8 mouse cellular contexts compared by ENCODE assay signal in genomic region chr17:32099943-32100586, GRCm38 (mm10).
DNase-seq lines count a peak whose midpoint lies in the region; ATAC-seq lines count a peak whose summit lies in the region.

No protein-coding gene starts in this region.

- peak; percentile 79 for DNase-seq in ovary, postnatal 36 days (ENCODE audit: low spot score)
- DNase-seq in ovary, postnatal 10 days (ENCODE audit: low spot score), result no peak
- DNase-seq in embryonic facial prominence, embryonic 11.5 days (ENCODE audit: low spot score), result peak; percentile 76
- peak; percentile 88 to 95 for DNase-seq in kidney, postnatal 25 days
- DNase-seq in spleen, postnatal 36 days (ENCODE audit: low spot score in 2 of 2), result peak; percentile 58
- no peak for DNase-seq in layer of hippocampus, postnatal 36 days

- H3K9me3 ChIP-seq in embryonic facial prominence, embryonic 11.5 days (replicated peaks; ENCODE audit: control insufficient read depth, low read length), result no peaks in the 10 kb centered on the region
- no peaks in the 10 kb centered on the region for H3K9me3 ChIP-seq in heart, embryonic 16.5 days (replicated peaks; ENCODE audit: control insufficient read depth, low read length)
- peaks cover 16% of the 10 kb centered on the region for H3K9me3 ChIP-seq in megakaryocyte, embryonic 14.5 days

- H3K4me3 ChIP-seq in embryonic facial prominence, embryonic 11.5 days (ENCODE audit: low read depth, low read length), result peak overlapping the region; percentile 46
- peak overlapping the region; percentile 56 for H3K4me3 ChIP-seq in heart, embryonic 16.5 days (ENCODE audit: low read length)
- H3K4me3 ChIP-seq in megakaryocyte, embryonic 14.5 days (replicated peaks), result peak overlapping the region; percentile 66

- under 1% methylated on average over 44 of the region's 44 CpGs for WGBS in embryonic facial prominence, embryonic 11.5 days
- WGBS in heart, embryonic 16.5 days, result 2% methylated on average over 44 of the region's 44 CpGs

- H3K4me2 ChIP-seq in embryonic facial prominence, embryonic 11.5 days (ENCODE audit: low read depth, low read length), result peak overlapping the region; percentile 88
- H3K4me2 ChIP-seq in heart, embryonic 16.5 days (ENCODE audit: low read depth, low read length), result peak overlapping the region; percentile 78

- peaks cover 10% of the 10 kb centered on the region for H3K27me3 ChIP-seq in embryonic facial prominence, embryonic 11.5 days (ENCODE audit: control insufficient read depth, insufficient read depth, low read length)
- peaks cover 9% of the 10 kb centered on the region for H3K27me3 ChIP-seq in heart, embryonic 16.5 days (ENCODE audit: control insufficient read depth, insufficient read depth, low read length)
- H3K27me3 ChIP-seq in megakaryocyte, embryonic 14.5 days (replicated peaks), result no peaks in the 10 kb centered on the region

- H3K27ac ChIP-seq in embryonic facial prominence, embryonic 11.5 days (replicated peaks; ENCODE audit: low read depth, low read length), result no peak overlapping the region
- H3K27ac ChIP-seq in heart, embryonic 16.5 days (ENCODE audit: low read length), result no peak overlapping the region

- peak overlapping the region; percentile 59 for H3K9ac ChIP-seq in embryonic facial prominence, embryonic 11.5 days (replicated peaks; ENCODE audit: low read length)
- H3K9ac ChIP-seq in heart, embryonic 16.5 days (ENCODE audit: low read length), result peak overlapping the region; percentile 67

- ATAC-seq in embryonic facial prominence, embryonic 11.5 days (replicated peaks; ENCODE audit: insufficient number of reproducible peaks, low FRiP score, low TSS enrichment, low read depth), result peak; percentile 82
- ATAC-seq in heart, embryonic 16.5 days (replicated peaks; ENCODE audit: extremely low read depth, insufficient read depth, low FRiP score), result peak; percentile 75

- H3K36me3 ChIP-seq in embryonic facial prominence, embryonic 11.5 days (replicated peaks; ENCODE audit: control insufficient read depth, insufficient read depth, low read depth, low read length), result no peaks in the 10 kb centered on the region
- no peaks in the 10 kb centered on the region for H3K36me3 ChIP-seq in heart, embryonic 16.5 days (ENCODE audit: control insufficient read depth, insufficient read depth)
- H3K36me3 ChIP-seq in megakaryocyte, embryonic 14.5 days (replicated peaks; ENCODE audit: low read length), result peaks cover 14% of the 10 kb centered on the region

- H3K4me1 ChIP-seq in embryonic facial prominence, embryonic 11.5 days (ENCODE audit: control insufficient read depth, insufficient read depth, low read length), result no peaks in the 10 kb centered on the region; the same call in 1 of the 2 replicates
- H3K4me1 ChIP-seq in heart, embryonic 16.5 days (ENCODE audit: control insufficient read depth, insufficient read depth, low read length), result peaks cover 9% of the 10 kb centered on the region
- peaks cover 39% of the 10 kb centered on the region for H3K4me1 ChIP-seq in megakaryocyte, embryonic 14.5 days

Comparison
In these comparisons a context has a peak if more than half of its experiments do, and no peak if none do; other contexts are left out.
1. DNase-seq: peak in ovary, postnatal 36 days (single experiment), embryonic facial prominence, embryonic 11.5 days (single experiment), kidney, postnatal 25 days (2 of 2) and spleen, postnatal 36 days (2 of 2); none in ovary, postnatal 10 days (single experiment) and layer of hippocampus, postnatal 36 days (0 of 2).
2. Peak in every context shown above with its lines, with median percentiles within 50 percentile points of each other: H3K4me3 ChIP-seq.